Mouse (Mus musculus) embryonic fibroblast, embryonic 13.5 days (primary cell): Measurements from ENCODE around the gene Ssb. TPM values are rescaled to one million over a fixed set of nuclear protein-coding genes. Genes with fewer than 3 reads are reported as not detected.
"Not testable (repeated sequence)": the region's sequence is repeated elsewhere in the genome, so short reads cannot be mapped to it uniquely, and the experiment has no call there.

Experiments used
- H3K27ac ChIP-seq: 2 replicates; pipeline ENCODE4 v1.5.1; 2012; ENCODE audit warnings: low read length, control low read depth, inconsistent platforms; ENCODE audit not compliant: insufficient read depth
- H3K4me1 ChIP-seq: 2 replicates; pipeline ENCODE4 v1.6.1; 2011; ENCODE audit warnings: low read length; ENCODE audit not compliant: control insufficient read depth, insufficient read depth
- H3K4me3 ChIP-seq: 2 replicates; pipeline ENCODE4 v1.5.1; 2011; ENCODE audit warnings: mild to moderate bottlenecking, control low read depth, low read length; ENCODE audit not compliant: insufficient read depth
- CTCF ChIP-seq: IDR thresholded peaks from 2 replicates; pipeline ENCODE4 v1.5.1; 2011; ENCODE audit warnings: mild to moderate bottlenecking, control low read depth, low read length, moderate library complexity, borderline replicate concordance; ENCODE audit not compliant: insufficient read depth
- POLR2A ChIP-seq: IDR thresholded peaks from 2 replicates; pipeline ENCODE4 v1.6.1; 2011; ENCODE audit warnings: low read depth, mild to moderate bottlenecking, control low read depth, low read length, moderate library complexity
- polyA plus RNA-seq: library from polyadenylated mRNA; stranded (reverse); fragments of >200 nt; gene quantifications from 2 replicates; pipeline ENCODE4 v1.2.4, GENCODE M21; 2011; ENCODE audit warnings: low read depth; ENCODE audit not compliant: missing spikeins, insufficient read length

The Ssb gene
- polyA plus RNA-seq, 1 experiment = 260 TPM

- H3K4me1 ChIP-seq = no peaks in the 10 kb centered on the region
- no peak overlapping the region for H3K27ac ChIP-seq
- TF ChIP-seq CTCF = no peak
- TF ChIP-seq POLR2A = no peak
- H3K4me3 ChIP-seq = no peak overlapping the region
Observed at GRCm38 (mm10) chr2:69896224-69896581, 34.8 kb downstream of the Ssb start.

- Histone ChIP-seq H3K4me3 (peak within 1 kb of the TSS; percentile 98), H3K27ac (peak within 1 kb of the TSS; percentile 30), H3K4me1 (no peaks in the 10 kb centered on the region)
- TF ChIP-seq CTCF (no peak), POLR2A (peak; percentile 58; the same call in 1 of the 2 replicates)
Observed at GRCm38 (mm10) chr2:69897039-69897617, 35.8 kb downstream of the Ssb start, which contains the start of gene Ubr3. Ubr3 (plus strand) TSS chr2:69897246.

GRCm38 (mm10) chr2:69897618-69898575 is 36.5 kb downstream of the Ssb start:
- peak overlapping the region; percentile 30; the same call in 1 of the 2 replicates for H3K27ac ChIP-seq
- no peak for TF ChIP-seq CTCF
- TF ChIP-seq POLR2A = 0 out of 2 replicates have a peak, but pooled peaks have one; percentile 25
- peak overlapping the region; percentile 98 for H3K4me3 ChIP-seq
- no peaks in the 10 kb centered on the region for H3K4me1 ChIP-seq

GRCm38 (mm10) chr2:69903541-69903940 is 42.2 kb downstream of the Ssb start:
- Histone ChIP-seq H3K4me1 (no peaks in the 10 kb centered on the region), H3K27ac (no peak overlapping the region), H3K4me3 (no peak overlapping the region)
- TF ChIP-seq POLR2A (no peak), CTCF (no peak)

- not testable (repeated sequence) for H3K27ac ChIP-seq, H3K4me3 ChIP-seq, H3K4me1 ChIP-seq
Observed at GRCm38 (mm10) chr2:69907394-69907793, 46.0 kb downstream of the Ssb start.

GRCm38 (mm10) chr2:69912801-69913200 is 51.4 kb downstream of the Ssb start:
- TF ChIP-seq CTCF (no peak), POLR2A (no peak)
- no peak overlapping the region for H3K4me3 ChIP-seq
- H3K27ac ChIP-seq = no peak overlapping the region
- H3K4me1 ChIP-seq = no peaks in the 10 kb centered on the region

GRCm38 (mm10) chr2:69917301-69917700 is 55.9 kb downstream of the Ssb start:
- Histone ChIP-seq H3K4me3 (no peak overlapping the region), H3K4me1 (no peaks in the 10 kb centered on the region), H3K27ac (no peak overlapping the region)
- TF ChIP-seq POLR2A (no peak), CTCF (no peak)

Other genes starting within 250 kb of the Ssb start
- gene Bbs5, start 214.4 kb upstream of the Ssb start, polyA plus RNA-seq = 19.3 and 20.2 TPM in 2 replicates
- 0.38 and 0.47 TPM in 2 replicates for gene Klhl41, start 191.4 kb upstream of the Ssb start, polyA plus RNA-seq
- 9.6 and 11.3 TPM in 2 replicates for gene Fastkd1, start 148.0 kb upstream of the Ssb start, polyA plus RNA-seq
- 130 and 149 TPM in 2 replicates for gene Ppig, start 139.0 kb upstream of the Ssb start, polyA plus RNA-seq
- 1.1 and 1.8 TPM in 2 replicates for gene Ccdc173, start 72.0 kb upstream of the Ssb start, polyA plus RNA-seq
- 16.3 and 22.5 TPM in 2 replicates for gene Phospho2, start 71.9 kb upstream of the Ssb start, polyA plus RNA-seq
- gene Klhl23, start 39.6 kb upstream of the Ssb start, polyA plus RNA-seq = 22.5 and 30.2 TPM in 2 replicates
- gene Mettl5, start 24.1 kb downstream of the Ssb start, polyA plus RNA-seq = 14.4 and 17.0 TPM in 2 replicates
- gene Ubr3, start 35.7 kb downstream of the Ssb start, polyA plus RNA-seq = 50.7 and 52.7 TPM in 2 replicates
- gene Myo3b, start 177.6 kb downstream of the Ssb start, polyA plus RNA-seq = not detected in 2 replicates